Mouse (Mus musculus) liver, adult 2 months (tissue): ENCODE results near the gene Cbwd1. TPM values are rescaled to one million over a fixed set of nuclear protein-coding genes. Genes with fewer than 3 reads are reported as not detected.
A peak's percentile ranks its signal among the peaks of the same experiment; 100 is the strongest.

Source experiments
- DNase-seq: peaks from one replicate; pipeline ENCODE4 v3.0.0-alpha.2; 2011; ENCODE audit warnings: low read depth, low spot score; ENCODE audit errors: extremely low read depth
- H3K27ac ChIP-seq: fragments of 200-500 bp; replicated peaks from 2 replicates; pipeline ENCODE4 v1.5.1; 2012; ENCODE audit warnings: low read depth, mild to moderate bottlenecking, control low read depth, inconsistent platforms, low read length; ENCODE audit not compliant: insufficient read depth
- H3K27me3 ChIP-seq: fragments of 200-500 bp; 2 replicates; pipeline ENCODE4 v1.6.1; 2012; ENCODE audit warnings: mild to moderate bottlenecking, moderate library complexity, low read length, inconsistent platforms; ENCODE audit not compliant: control insufficient read depth, insufficient read depth
- H3K36me3 ChIP-seq: fragments of 200-500 bp; 2 replicates; pipeline ENCODE4 v1.6.1; 2012; ENCODE audit warnings: low read length, inconsistent platforms; ENCODE audit not compliant: control insufficient read depth, insufficient read depth
- H3K4me1 ChIP-seq: fragments of 200-500 bp; 2 replicates; pipeline ENCODE4 v1.6.1; 2011; ENCODE audit warnings: low read length; ENCODE audit not compliant: control insufficient read depth, insufficient read depth
- H3K4me3 ChIP-seq: fragments of 200-500 bp; 2 replicates; pipeline ENCODE4 v1.5.1; 2011; ENCODE audit warnings: low read depth, mild to moderate bottlenecking, control low read depth, low read length, moderate library complexity; ENCODE audit not compliant: insufficient read depth
- H3K79me2 ChIP-seq: fragments of 200-500 bp; 2 replicates; pipeline ENCODE4 v1.6.1; 2012; ENCODE audit warnings: inconsistent platforms, mild to moderate bottlenecking, low read length, moderate library complexity; ENCODE audit not compliant: control insufficient read depth, insufficient read depth
- H3K9ac ChIP-seq: fragments of 200-500 bp; 2 replicates; pipeline ENCODE4 v1.6.1; 2012; ENCODE audit warnings: low read depth, mild to moderate bottlenecking, control low read depth, inconsistent platforms, low read length
- CTCF ChIP-seq: fragments of 200-500 bp; IDR thresholded peaks from 2 replicates; pipeline ENCODE4 v1.5.1; 2011; ENCODE audit warnings: low read depth, low read length, control low read depth
- POLR2A ChIP-seq: fragments of 200-500 bp; IDR thresholded peaks from 2 replicates; pipeline ENCODE4 v1.6.1; 2011; ENCODE audit warnings: low read length, control low read depth; ENCODE audit not compliant: insufficient read depth; ENCODE audit errors: extremely low read depth
- WGBS: fragments of 180-500 bp; shearing (Covaris S2); methylation state at CpG from one replicate; pipeline ENCODE4 v1.1.7; 2018; 5-methylcytosine and 5-hydroxymethylcytosine counted together
- polyA plus RNA-seq: library from polyadenylated mRNA; depleted of rRNA; stranded (reverse); fragments of >200 nt; gene quantifications from 2 replicates; pipeline ENCODE4 v1.2.3, GENCODE M21; 2012
- total RNA-seq: library from RNA; depleted of rRNA; stranded (reverse); fragments of >200 nt; gene quantifications from 2 replicates; pipeline ENCODE4 v1.2.3, GENCODE M21; 2014

The Cbwd1 gene
- total and polyA plus RNA-seq, 2 experiments = 0.82 to 9.7 TPM

DNA sequence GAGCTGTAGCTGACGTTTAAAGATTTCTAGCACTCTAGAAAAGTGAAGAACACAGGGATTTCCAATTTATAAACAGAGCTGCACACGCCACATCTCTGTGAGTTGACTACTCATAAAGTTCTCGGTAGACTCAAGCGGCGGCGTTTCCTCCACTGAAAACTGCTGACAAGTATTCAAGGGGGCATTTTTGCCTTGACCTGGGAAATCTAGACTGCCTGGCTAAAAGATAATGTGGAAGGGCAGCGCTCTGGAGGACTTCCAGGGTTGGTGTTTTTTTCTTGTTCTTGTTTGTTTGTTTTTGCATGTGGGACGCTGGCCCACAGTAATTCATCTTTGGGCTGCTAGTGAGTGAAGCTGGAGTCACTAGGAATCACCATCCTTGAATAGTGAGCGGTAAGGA lies 38.7 kb upstream of the Cbwd1 start:
- WGBS = 38% methylated on average over 9 of the region's 9 CpGs
- H3K4me3 ChIP-seq = peak overlapping the region; percentile 6
- H3K79me2 ChIP-seq = peaks cover 2% of the 10 kb centered on the region; the same call in 1 of the 2 replicates
- TF ChIP-seq POLR2A (no peak), CTCF (no peak)
- no peaks in the 10 kb centered on the region for H3K27me3 ChIP-seq
- peak; percentile 33 for DNase-seq
- H3K4me1 ChIP-seq = no peaks in the 10 kb centered on the region; the same call in 1 of the 2 replicates
- no peaks in the 10 kb centered on the region for H3K36me3 ChIP-seq
- H3K9ac ChIP-seq = no peak overlapping the region; the same call in 1 of the 2 replicates
- peak overlapping the region; percentile 26; the same call in 1 of the 2 replicates for H3K27ac ChIP-seq

DNA sequence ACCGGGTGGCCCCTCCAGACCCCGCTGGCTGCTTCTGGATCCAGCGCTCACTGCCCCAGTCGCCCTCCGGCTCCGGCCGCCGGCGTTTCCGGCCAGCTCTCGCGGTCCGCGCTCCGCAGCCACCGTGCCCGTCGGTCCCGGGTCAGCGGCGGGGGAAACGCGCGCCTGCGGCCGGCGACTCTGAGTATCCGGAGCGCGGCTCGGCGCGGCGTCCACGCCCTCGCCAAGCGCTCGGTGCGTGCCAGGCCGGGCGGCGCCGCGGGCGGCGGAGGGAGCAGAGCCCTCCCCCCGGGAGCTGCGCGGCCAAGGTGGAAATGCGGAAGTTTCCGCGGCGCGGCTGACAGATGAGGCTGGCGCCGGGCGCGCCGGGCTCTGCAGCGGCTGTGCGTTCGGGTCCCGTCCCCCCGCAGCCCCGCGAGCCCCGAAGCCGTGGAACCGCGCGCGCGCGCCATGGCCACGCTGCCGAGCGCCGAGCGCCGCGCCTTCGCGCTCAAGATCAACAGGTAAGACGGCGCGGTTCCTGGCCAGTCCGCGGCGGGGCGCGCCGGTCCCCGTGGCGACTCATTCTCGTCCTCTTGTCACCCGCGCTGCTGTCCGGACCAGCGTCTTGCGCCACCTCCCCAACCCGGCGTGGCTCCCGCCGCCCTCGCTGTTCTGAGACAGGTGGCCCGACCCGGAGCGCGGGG lies 37.9 kb upstream of the Cbwd1 start, which contains the start of gene Dock8:
TSS of gene Dock8 (plus strand) at position 334 of the 686 bp plus-strand sequence.
- H3K4me3 ChIP-seq = peak within 1 kb of the TSS; percentile 63
- H3K79me2 ChIP-seq = peaks cover 2% of the 10 kb centered on the region; the same call in 1 of the 2 replicates
- DNase-seq = peak; percentile 60
- H3K27ac ChIP-seq = peak within 1 kb of the TSS; percentile 68
- H3K9ac ChIP-seq = peak within 1 kb of the TSS; percentile 87
- WGBS = under 1% methylated on average over 109 of the region's 109 CpGs
- no peak for TF ChIP-seq POLR2A
- peak; percentile 54 for TF ChIP-seq CTCF
- no peaks in the 10 kb centered on the region; the same call in 1 of the 2 replicates for H3K4me1 ChIP-seq
- H3K27me3 ChIP-seq = no peaks in the 10 kb centered on the region
- H3K36me3 ChIP-seq = no peaks in the 10 kb centered on the region

DNA sequence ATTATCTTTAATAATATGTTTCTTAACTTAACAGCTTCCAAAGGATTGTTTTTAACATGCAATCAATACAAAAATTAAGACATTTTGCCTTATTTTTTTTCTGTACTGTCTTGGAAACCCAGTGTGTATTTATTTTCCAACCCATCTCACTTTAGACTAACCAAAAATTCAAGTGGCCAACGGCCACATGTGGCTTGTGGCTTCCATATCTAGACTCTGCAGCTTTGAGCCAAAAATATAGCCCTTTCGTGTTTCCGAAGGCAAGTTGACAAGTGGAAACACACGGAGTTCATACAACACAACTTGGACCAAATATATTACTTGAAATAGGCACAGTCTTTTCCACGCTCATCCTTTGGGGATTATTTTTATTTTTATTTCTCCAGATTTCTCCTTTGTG lies 37.2 kb upstream of the Cbwd1 start:
- TF ChIP-seq POLR2A (no peak), CTCF (no peak)
- H3K36me3 ChIP-seq = no peaks in the 10 kb centered on the region
- 70% methylated on average over 5 of the region's 5 CpGs for WGBS
- no peak overlapping the region for H3K27ac ChIP-seq
- H3K4me1 ChIP-seq = no peaks in the 10 kb centered on the region; the same call in 1 of the 2 replicates
- no peak for DNase-seq
- no peak overlapping the region for H3K9ac ChIP-seq
- no peaks in the 10 kb centered on the region; the same call in 1 of the 2 replicates for H3K79me2 ChIP-seq
- no peaks in the 10 kb centered on the region for H3K27me3 ChIP-seq
- H3K4me3 ChIP-seq = no peak overlapping the region

DNA sequence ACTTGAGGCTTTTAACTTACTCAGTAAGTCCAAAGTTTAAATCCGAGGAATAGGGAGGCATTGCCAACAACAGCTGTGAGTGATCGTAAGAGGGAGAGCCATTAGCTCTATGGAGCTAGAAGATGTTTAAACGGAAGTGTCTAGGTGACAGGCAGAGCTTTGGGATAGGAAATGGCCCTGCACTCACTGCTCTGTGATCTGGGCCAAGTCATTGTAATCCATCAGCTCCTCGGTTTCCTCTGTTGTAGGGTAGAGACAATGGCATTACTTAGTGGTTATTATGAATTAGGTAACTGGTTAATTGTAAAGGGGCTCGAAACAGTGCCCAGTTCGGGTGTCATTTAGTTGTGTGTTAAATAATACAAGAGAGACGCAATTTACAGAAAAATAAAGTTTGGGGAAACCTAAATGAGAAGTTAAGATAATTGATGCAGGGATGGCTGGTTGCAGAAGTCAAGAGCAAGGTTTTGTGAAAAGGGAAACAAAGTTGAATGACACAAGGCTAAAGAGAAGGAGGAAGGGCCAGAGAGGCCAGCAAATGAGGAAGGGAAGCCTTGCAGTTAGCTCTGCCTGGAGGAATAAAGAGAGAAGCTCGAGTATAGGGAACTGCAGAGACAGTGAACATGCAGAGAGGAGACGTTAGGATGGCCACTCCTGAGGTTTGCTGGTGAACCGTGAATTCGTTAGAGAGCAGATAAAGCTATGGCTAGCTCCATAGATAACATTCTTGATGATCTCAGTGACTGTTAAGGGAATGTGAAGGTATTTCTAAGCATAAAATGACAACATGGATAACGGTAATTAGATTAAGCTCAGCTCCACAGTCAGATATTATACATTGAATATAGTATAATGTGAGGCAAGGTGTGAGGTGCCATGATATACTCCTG lies 35.6 kb upstream of the Cbwd1 start:
- TF ChIP-seq CTCF (no peak), POLR2A (no peak)

DNA sequence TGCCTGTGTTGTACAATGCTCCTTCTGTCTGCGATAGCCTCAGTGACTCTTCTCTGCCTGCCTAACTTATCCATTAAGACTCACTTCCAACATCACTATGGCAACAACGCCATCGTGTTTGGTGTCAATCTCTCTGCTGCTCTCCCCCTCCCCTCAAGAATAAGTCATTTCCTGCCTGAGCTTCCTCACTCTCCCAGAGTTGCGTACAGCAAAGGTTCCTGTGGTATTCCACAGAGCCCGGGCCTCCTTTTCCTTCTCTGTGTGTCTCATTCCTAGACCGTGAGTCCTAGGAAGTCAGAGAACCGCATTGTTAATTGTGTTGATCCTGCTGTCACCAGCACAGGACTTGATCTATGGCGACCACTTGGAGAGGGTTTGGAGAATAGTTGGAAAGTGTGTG lies 33.5 kb upstream of the Cbwd1 start:
- no peak for DNase-seq
- Histone ChIP-seq H3K27ac (no peak overlapping the region), H3K27me3 (no peaks in the 10 kb centered on the region), H3K9ac (no peak overlapping the region), H3K4me1 (no peaks in the 10 kb centered on the region), H3K79me2 (no peaks in the 10 kb centered on the region), H3K4me3 (no peak overlapping the region), H3K36me3 (no peaks in the 10 kb centered on the region)
- no peak for TF ChIP-seq CTCF
- no peak for TF ChIP-seq POLR2A
- WGBS = 49% methylated on average over 8 of the region's 8 CpGs

More for the DNA sequence above, 35.6 kb upstream of the Cbwd1 start:
- no peak overlapping the region for H3K9ac ChIP-seq
- no peaks in the 10 kb centered on the region for H3K36me3 ChIP-seq
- no peak overlapping the region for H3K4me3 ChIP-seq
- WGBS = 77% methylated on average over 12 of the region's 12 CpGs
- no peaks in the 10 kb centered on the region; the same call in 1 of the 2 replicates for H3K79me2 ChIP-seq
- no peak overlapping the region for H3K27ac ChIP-seq
- H3K27me3 ChIP-seq = no peaks in the 10 kb centered on the region
- no peaks in the 10 kb centered on the region for H3K4me1 ChIP-seq
- peak; percentile 42 for DNase-seq
